ENCODE assay signal across 9 mouse cellular contexts in genomic region chr1:134046387-134046786, GRCm38 (mm10). TPM values are rescaled to one million over a fixed set of nuclear protein-coding genes. Genes with fewer than 3 reads are reported as not detected.
DNase-seq lines count a peak whose midpoint lies in the region; ATAC-seq and TF ChIP-seq lines count a peak whose summit lies in the region.
"Had no signal": no experiment of that assay in that cellular context is flagged by ENCODE, and none has a peak within 500 bp of the region (broad histone marks: within the 10 kb centered on the region; RNA-seq: fewer than 3 reads in every experiment).

No protein-coding gene starts in this region.

- H3K9ac ChIP-seq in heart, postnatal 0 days (replicated peaks; ENCODE audit: low read depth, low read length), result no peak overlapping the region
- peak overlapping the region; percentile 30; the same call in 1 of the 2 replicates for H3K9ac ChIP-seq in embryonic facial prominence, embryonic 12.5 days
- peak overlapping the region; percentile 53; the same call in 1 of the 2 replicates for H3K9ac ChIP-seq in hindbrain, embryonic 16.5 days (ENCODE audit: low read depth, low read length)
- H3K9ac ChIP-seq in midbrain, embryonic 14.5 days (replicated peaks; ENCODE audit: low read length), result peak overlapping the region; percentile 48

- no peaks in the 10 kb centered on the region for H3K9me3 ChIP-seq in heart, postnatal 0 days (replicated peaks; ENCODE audit: control insufficient read depth, low read length)
- H3K9me3 ChIP-seq in embryonic facial prominence, embryonic 12.5 days, result no peaks in the 10 kb centered on the region
- no peaks in the 10 kb centered on the region for H3K9me3 ChIP-seq in hindbrain, embryonic 16.5 days (ENCODE audit: control insufficient read depth, low read length)
- no peaks in the 10 kb centered on the region for H3K9me3 ChIP-seq in midbrain, embryonic 14.5 days (ENCODE audit: control insufficient read depth, low read length)
- H3K9me3 ChIP-seq: G1E had no signal

- H3K4me1 ChIP-seq in heart, postnatal 0 days (ENCODE audit: control insufficient read depth, insufficient read depth), result no peaks in the 10 kb centered on the region
- peaks cover 13% of the 10 kb centered on the region; the same call in 1 of the 2 replicates for H3K4me1 ChIP-seq in embryonic facial prominence, embryonic 12.5 days
- peaks cover 5% of the 10 kb centered on the region for H3K4me1 ChIP-seq in hindbrain, embryonic 16.5 days (ENCODE audit: control insufficient read depth, insufficient read depth, low read depth, low read length)
- 0 out of 2 replicates have a peak, but pooled peaks cover 7% of the 10 kb centered on the region for H3K4me1 ChIP-seq in midbrain, embryonic 14.5 days (ENCODE audit: control insufficient read depth, insufficient read depth, low read length)

- no peaks in the 10 kb centered on the region for H3K27me3 ChIP-seq in heart, postnatal 0 days (ENCODE audit: control insufficient read depth, insufficient read depth, low read length)
- H3K27me3 ChIP-seq in embryonic facial prominence, embryonic 12.5 days, result no peaks in the 10 kb centered on the region; the same call in 1 of the 2 replicates
- peaks cover 3% of the 10 kb centered on the region; the same call in 1 of the 2 replicates for H3K27me3 ChIP-seq in hindbrain, embryonic 16.5 days (replicated peaks; ENCODE audit: control insufficient read depth, insufficient read depth, low read length)
- no peaks in the 10 kb centered on the region for H3K27me3 ChIP-seq in midbrain, embryonic 14.5 days (ENCODE audit: control insufficient read depth, insufficient read depth, low read length)

- H3K27ac ChIP-seq in heart, postnatal 0 days (ENCODE audit: low read depth), result no peak overlapping the region
- no peak overlapping the region for H3K27ac ChIP-seq in embryonic facial prominence, embryonic 12.5 days
- no peak overlapping the region for H3K27ac ChIP-seq in hindbrain, embryonic 16.5 days (ENCODE audit: low read depth, low read length)
- no peak overlapping the region for H3K27ac ChIP-seq in midbrain, embryonic 14.5 days (replicated peaks; ENCODE audit: low read depth, low read length)

- WGBS in heart, postnatal 0 days, result 34% methylated on average over 22 of the region's 23 CpGs
- 19% methylated on average over 23 of the region's 23 CpGs for WGBS in embryonic facial prominence, embryonic 12.5 days
- 24% methylated on average over 22 of the region's 23 CpGs for WGBS in hindbrain, embryonic 16.5 days
- 21% methylated on average over 23 of the region's 23 CpGs for WGBS in midbrain, embryonic 14.5 days

- no peak for DNase-seq in heart, postnatal 0 days (ENCODE audit: low spot score)
- DNase-seq in heart, postnatal 4 days, result no peak
- no peak for DNase-seq in midbrain, embryonic 14.5 days
- no peak for DNase-seq in embryo, embryonic 9.5 days (ENCODE audit: extremely low spot score)

- TF ChIP-seq EP300 in heart, postnatal 0 days (IDR thresholded peaks at IDR 0.05; ENCODE audit: low read depth), result no peak

- H3K4me2 ChIP-seq in heart, postnatal 0 days (ENCODE audit: low read depth, low read length), result peak overlapping the region; percentile 44
- H3K4me2 ChIP-seq in embryonic facial prominence, embryonic 12.5 days (replicated peaks), result peak overlapping the region; percentile 57
- H3K4me2 ChIP-seq in hindbrain, embryonic 16.5 days (ENCODE audit: low read length), result peak overlapping the region; percentile 58
- H3K4me2 ChIP-seq in midbrain, embryonic 14.5 days (ENCODE audit: low read length), result peak overlapping the region; percentile 53

- ATAC-seq in heart, postnatal 0 days (ENCODE audit: insufficient read depth, low read depth), result no peak
- no peak for ATAC-seq in embryonic facial prominence, embryonic 12.5 days (ENCODE audit: insufficient number of reproducible peaks, insufficient read depth, low FRiP score, low TSS enrichment)
- peak; percentile 32; the same call in 1 of the 2 replicates for ATAC-seq in hindbrain, embryonic 16.5 days
- ATAC-seq in midbrain, embryonic 14.5 days (ENCODE audit: low FRiP score, low TSS enrichment), result no peak
- no peak for ATAC-seq in erythroid progenitor cell, adult 5-6 weeks (replicated peaks; ENCODE audit: low FRiP score, poor library complexity, severe bottlenecking)
- ATAC-seq in megakaryocyte, adult 5-6 weeks (ENCODE audit: poor library complexity, severe bottlenecking), result no peak

- no peaks in the 10 kb centered on the region for H3K36me3 ChIP-seq in heart, postnatal 0 days (replicated peaks; ENCODE audit: control insufficient read depth, insufficient read depth, low read length)
- no peaks in the 10 kb centered on the region for H3K36me3 ChIP-seq in embryonic facial prominence, embryonic 12.5 days
- H3K36me3 ChIP-seq in hindbrain, embryonic 16.5 days (ENCODE audit: control insufficient read depth, insufficient read depth, low read length), result no peaks in the 10 kb centered on the region
- no peaks in the 10 kb centered on the region for H3K36me3 ChIP-seq in midbrain, embryonic 14.5 days (ENCODE audit: control insufficient read depth, insufficient read depth, low read length)
- H3K36me3 ChIP-seq: G1E had no signal

- no peak overlapping the region for H3K4me3 ChIP-seq in heart, postnatal 0 days (ENCODE audit: low read depth, low read length)
- peak overlapping the region; percentile 28 for H3K4me3 ChIP-seq in embryonic facial prominence, embryonic 12.5 days
- peak overlapping the region; percentile 24; the same call in 1 of the 2 replicates for H3K4me3 ChIP-seq in hindbrain, embryonic 16.5 days (ENCODE audit: low read length)
- 0 out of 2 replicates have a peak overlapping the region, but pooled peaks have one; percentile 12 for H3K4me3 ChIP-seq in midbrain, embryonic 14.5 days (replicated peaks; ENCODE audit: low read depth, low read length)

- TF ChIP-seq CTCF in heart, postnatal 0 days (IDR thresholded peaks at IDR 0.05; ENCODE audit: low read depth), result no peak

RNA-seq across cellular contexts. Expression of gene Fmod, which starts 9.3 kb away (rescaled TPM):
- total RNA-seq in heart, postnatal 0 days (2014; rRNA removed; ENCODE audit: low replicate concordance), result 11.2 and 12.5 TPM in 2 replicates
- polyA plus RNA-seq in heart, postnatal 0 days (2015; fragmentation: Nextera tagmentation; extraction: Ambion mirVana), result 7.7 and 8.9 TPM in 2 replicates
- 10 to 100 TPM; 18.7 to 21.9 TPM for total RNA-seq in heart, postnatal 4 days (2021)
- 6.2 and 7.2 TPM in 2 replicates for polyA plus RNA-seq in embryonic facial prominence, embryonic 12.5 days (2016; fragmentation: Nextera tagmentation; extraction: Ambion mirVana)
- 11.8 and 24.0 TPM in 2 replicates for polyA plus RNA-seq in hindbrain, embryonic 16.5 days (2015; fragmentation: Nextera tagmentation; extraction: Ambion mirVana)
- 0.31 and 6.4 TPM in 2 replicates for polyA plus RNA-seq in midbrain, embryonic 14.5 days (2014; fragmentation: Nextera tagmentation; extraction: Ambion mirVana)
- not detected in 2 replicates for total RNA-seq in erythroid progenitor cell, adult 5-6 weeks (2015; ENCODE audit: low replicate concordance)
- total RNA-seq in erythroid progenitor cell, adult 5-6 weeks (2017; ENCODE audit: low replicate concordance), result not detected in 2 replicates
- total RNA-seq in megakaryocyte, adult 5-6 weeks (2015), result not detected in 2 replicates
- total RNA-seq in megakaryocyte, adult 5-6 weeks (2017), result not detected in 2 replicates
- polyA plus RNA-seq: G1E had no signal

RNA-seq across cellular contexts. Expression of gene Btg2, which starts 32.5 kb away (rescaled TPM):
- total RNA-seq in heart, postnatal 0 days (2014; rRNA removed; ENCODE audit: low replicate concordance), result 46.8 and 52.9 TPM in 2 replicates
- polyA plus RNA-seq in heart, postnatal 0 days (2015; fragmentation: Nextera tagmentation; extraction: Ambion mirVana), result 27.4 and 33.7 TPM in 2 replicates
- 10 to 100 TPM; 27.5 to 36.2 TPM for total RNA-seq in heart, postnatal 4 days (2021)
- polyA plus RNA-seq in embryonic facial prominence, embryonic 12.5 days (2016; fragmentation: Nextera tagmentation; extraction: Ambion mirVana), result 34.2 and 37.5 TPM in 2 replicates
- polyA plus RNA-seq in hindbrain, embryonic 16.5 days (2015; fragmentation: Nextera tagmentation; extraction: Ambion mirVana), result 28.0 and 28.5 TPM in 2 replicates
- 34.2 and 61.1 TPM in 2 replicates for polyA plus RNA-seq in midbrain, embryonic 14.5 days (2014; fragmentation: Nextera tagmentation; extraction: Ambion mirVana)
- total RNA-seq in erythroid progenitor cell, adult 5-6 weeks (2015; ENCODE audit: low replicate concordance), result 156 and 184 TPM in 2 replicates
- 261 and 289 TPM in 2 replicates for total RNA-seq in erythroid progenitor cell, adult 5-6 weeks (2017; ENCODE audit: low replicate concordance)
- 68.9 and 87.3 TPM in 2 replicates for total RNA-seq in megakaryocyte, adult 5-6 weeks (2015)
- total RNA-seq in megakaryocyte, adult 5-6 weeks (2017), result 175 and 189 TPM in 2 replicates

Comparison
In these comparisons a context has a peak if more than half of its experiments do, and no peak if none do; other contexts are left out.
1. RNA of gene Fmod, which starts 9.3 kb away (total RNA-seq): 18.7 to 21.9 TPM in heart, postnatal 4 days and 11.2 to 12.5 TPM in heart, postnatal 0 days; not detected in erythroid progenitor cell, adult 5-6 weeks and not detected in megakaryocyte, adult 5-6 weeks; every median in the first group is over 10 times any median in the second.
2. Peak in every context shown above with its lines, with median percentiles within 50 percentile points of each other: H3K4me2 ChIP-seq.